Mouse (Mus musculus) small intestine, adult 2 months (tissue): ENCODE results near the gene Dbh.

Source experiments
- CTCF ChIP-seq: fragments of 200-500 bp; IDR thresholded peaks from 2 replicates; pipeline ENCODE4 v1.5.1; 2012; ENCODE audit warnings: low read depth, mild to moderate bottlenecking, control low read depth, inconsistent platforms, low read length, moderate library complexity, mixed read lengths; ENCODE audit not compliant: insufficient replicate concordance, insufficient read length; ENCODE audit errors: extremely low read depth
- POLR2A ChIP-seq: fragments of 200-500 bp; IDR thresholded peaks from 2 replicates; pipeline ENCODE4 v1.6.1; 2012; ENCODE audit warnings: low read depth, mild to moderate bottlenecking, control low read depth, inconsistent platforms, low read length, moderate library complexity

DNA sequence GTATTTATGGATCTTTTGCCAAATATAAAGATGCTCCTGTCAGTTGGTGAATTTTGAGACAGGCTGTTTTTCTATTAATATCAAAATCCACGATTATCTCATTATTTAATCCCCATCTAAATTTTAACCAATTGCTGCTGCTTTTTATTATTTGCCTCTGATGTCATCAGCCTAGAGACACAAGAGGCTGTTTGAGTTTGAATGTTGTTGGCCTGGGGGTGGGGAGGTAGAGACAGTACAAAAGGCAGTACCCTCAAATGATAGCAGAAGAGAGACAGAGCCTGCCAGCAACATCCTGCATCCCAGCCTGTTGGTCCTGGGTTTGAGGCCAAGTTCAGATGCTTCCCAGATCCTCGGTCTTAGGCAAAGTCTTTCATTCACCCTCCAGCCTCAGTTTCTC, 9.2 kb downstream of the Dbh start:
- TF ChIP-seq CTCF = no peak
- TF ChIP-seq POLR2A = no peak
